Mouse (Mus musculus): ENCODE results near the gene Slc10a1.

DNA sequence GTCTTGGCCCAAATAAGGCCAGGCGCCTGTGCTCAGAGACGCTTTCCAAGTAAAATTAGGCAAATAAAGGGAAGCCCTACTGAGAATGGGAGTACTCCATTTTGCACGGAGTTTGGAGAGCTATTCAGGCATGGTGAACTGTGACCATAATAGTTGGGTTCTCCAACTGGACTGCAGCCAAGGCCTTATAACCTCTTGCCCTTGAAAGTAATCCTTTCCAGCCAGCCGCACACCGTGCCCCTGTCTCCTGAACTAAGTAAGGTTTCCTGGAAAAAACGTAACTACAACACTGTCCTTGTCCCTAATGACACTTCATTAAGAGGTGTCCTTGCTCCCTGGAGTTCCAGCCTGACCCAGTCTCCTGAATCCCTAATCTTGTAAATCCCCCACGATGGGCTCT lies 42.6 kb downstream of the Slc10a1 start:
- TF ChIP-seq CHD1 (IDR thresholded peaks at IDR 0.05; ENCODE audit: low read depth, low read length), result no peak
- TF ChIP-seq SMC3 (IDR thresholded peaks at IDR 0.05; ENCODE audit: low read depth, low read length), result no peak
- no peak for TF ChIP-seq CTCF (IDR thresholded peaks at IDR 0.05 in 2 of 3, conservative IDR thresholded peaks at IDR 0.05 in 1 of 3; ENCODE audit: control insufficient read depth in 1 of 3, insufficient read depth in 1 of 3, low read depth in 2 of 3, low read length in 3 of 3, poor library complexity in 1 of 3, severe bottlenecking in 1 of 3)
- no peak for TF ChIP-seq GATA1 (IDR thresholded peaks at IDR 0.05; ENCODE audit: low read depth, low read length)
- TF ChIP-seq HCFC1 (IDR thresholded peaks at IDR 0.05; ENCODE audit: low read depth, low read length), result no peak
- TF ChIP-seq EP300 (IDR thresholded peaks at IDR 0.05; ENCODE audit: low read depth in 1 of 2, low read length in 2 of 2), result no peak
- TF ChIP-seq KAT2A (conservative IDR thresholded peaks at IDR 0.05; ENCODE audit: low read depth, low read length), result no peak
- no peak for TF ChIP-seq USF1 (IDR thresholded peaks at IDR 0.05; ENCODE audit: low read depth, low read length)

All from MEL (cell line).